ENCODE assay signal across 10 mouse cellular contexts in the genomic region with DNA sequence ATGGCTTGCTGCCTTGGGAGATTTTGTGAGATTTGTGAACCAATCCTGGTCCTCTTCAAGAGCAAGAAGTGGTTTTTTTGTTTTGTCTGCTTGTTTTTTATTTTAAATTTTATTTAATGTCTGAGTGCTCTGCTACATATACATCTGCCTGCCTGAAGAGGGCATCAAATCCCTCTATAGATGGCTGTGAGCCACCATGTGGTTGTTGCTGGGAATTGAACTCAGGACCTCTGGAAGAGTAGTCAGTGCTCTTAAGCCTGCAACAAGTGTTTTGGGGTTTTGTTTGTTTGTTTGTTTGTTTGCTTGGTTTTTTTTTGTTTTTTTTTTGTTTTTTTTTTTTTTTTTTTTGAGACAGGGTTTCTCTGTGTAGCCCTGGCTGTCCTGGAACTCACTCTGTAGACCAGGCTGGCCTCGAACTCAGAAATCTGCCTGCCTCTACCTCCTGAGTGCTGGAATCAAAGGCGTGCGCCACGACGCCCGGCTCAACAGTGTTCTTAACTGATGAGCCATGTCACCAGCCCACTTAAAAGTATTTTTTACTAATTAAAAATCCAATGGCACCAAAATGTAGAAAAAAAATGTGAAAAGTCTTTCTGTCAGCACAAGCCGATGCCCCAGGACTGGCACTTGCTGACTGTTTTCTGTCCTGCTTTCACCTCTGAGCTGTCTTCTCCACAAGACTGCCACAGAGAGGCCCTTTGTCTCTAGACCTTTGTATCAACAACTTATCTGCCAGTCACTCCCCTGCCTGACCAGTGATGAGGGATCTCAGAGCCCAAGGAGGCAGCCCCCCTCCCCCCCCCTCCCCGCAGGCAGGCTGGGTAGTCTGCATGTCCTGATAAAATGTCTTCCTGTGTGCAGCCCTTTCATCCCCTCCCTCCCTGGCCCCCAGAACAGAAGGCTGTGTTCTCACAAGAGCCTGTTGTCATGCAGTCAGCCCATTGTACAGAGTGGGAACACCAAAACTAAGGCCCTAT. TPM values are rescaled to one million over a fixed set of nuclear protein-coding genes. Genes with fewer than 3 reads are reported as not detected.
DNase-seq lines count a peak whose midpoint lies in the region; ATAC-seq and TF ChIP-seq lines count a peak whose summit lies in the region.
"Had no signal": no experiment of that assay in that cellular context is flagged by ENCODE, and none has a peak within 500 bp of the region (broad histone marks: within the 10 kb centered on the region; RNA-seq: fewer than 3 reads in every experiment).

No protein-coding gene starts in this region.

- no peak overlapping the region for H3K4me2 ChIP-seq in intestine, embryonic 16.5 days (ENCODE audit: low read depth, low read length)
- H3K4me2 ChIP-seq in intestine, embryonic 15.5 days (replicated peaks), result no peak overlapping the region
- peak overlapping the region; percentile 85; the same call in 1 of the 2 replicates for H3K4me2 ChIP-seq in hindbrain, postnatal 0 days (ENCODE audit: low read depth, low read length)
- H3K4me2 ChIP-seq in neural tube, embryonic 12.5 days (replicated peaks), result peak overlapping the region; percentile 69

- H3K27ac ChIP-seq in intestine, embryonic 16.5 days (ENCODE audit: low read length), result no peak overlapping the region
- no peak overlapping the region for H3K27ac ChIP-seq in intestine, embryonic 15.5 days
- peak overlapping the region; percentile 46 for H3K27ac ChIP-seq in MEL (ENCODE audit: control insufficient read depth, low read depth, low read length)
- no peak overlapping the region for H3K27ac ChIP-seq in hindbrain, postnatal 0 days
- H3K27ac ChIP-seq in neural tube, embryonic 12.5 days, result no peak overlapping the region

- peak; percentile 85 for DNase-seq in MEL (ENCODE audit: low read depth, low spot score)
- peak; percentile 66 for DNase-seq in hindbrain, postnatal 0 days (ENCODE audit: low spot score)
- DNase-seq in adrenal gland, postnatal 25 days, result no peak
- no peak for DNase-seq in cerebellum, postnatal 4 days (ENCODE audit: low spot score in 2 of 2)
- DNase-seq: heart, postnatal 4 days; lung, postnatal 10 days had no signal

- H3K36me3 ChIP-seq in intestine, embryonic 16.5 days (ENCODE audit: control insufficient read depth, insufficient read depth, low read length), result no peaks in the 10 kb centered on the region
- no peaks in the 10 kb centered on the region for H3K36me3 ChIP-seq in intestine, embryonic 15.5 days
- H3K36me3 ChIP-seq in MEL (ENCODE audit: control insufficient read depth in 1 of 2, insufficient read depth in 2 of 2, low read length in 2 of 2), result peaks cover 0 to 12% of the 10 kb centered on the region in 2 experiments; a peak in 2 of 4 replicates
- H3K36me3 ChIP-seq in hindbrain, postnatal 0 days (ENCODE audit: insufficient read depth, low read length), result peaks cover 31% of the 10 kb centered on the region
- peaks cover 42% of the 10 kb centered on the region for H3K36me3 ChIP-seq in neural tube, embryonic 12.5 days

- H3K9ac ChIP-seq in intestine, embryonic 16.5 days (ENCODE audit: low read depth, low read length), result no peak overlapping the region
- H3K9ac ChIP-seq in intestine, embryonic 15.5 days, result no peak overlapping the region
- H3K9ac ChIP-seq in MEL (ENCODE audit: control insufficient read depth, low read depth, low read length, poor library complexity, severe bottlenecking), result 0 out of 2 replicates have a peak overlapping the region, but pooled peaks have one; percentile 7
- no peak overlapping the region for H3K9ac ChIP-seq in hindbrain, postnatal 0 days (replicated peaks; ENCODE audit: low read length)
- peak overlapping the region; percentile 33; the same call in 1 of the 2 replicates for H3K9ac ChIP-seq in neural tube, embryonic 12.5 days

- 0 out of 2 replicates have a peak, but pooled peaks have one; percentile 27 for ATAC-seq in intestine, embryonic 16.5 days
- ATAC-seq in intestine, embryonic 15.5 days, result no peak
- ATAC-seq in hindbrain, postnatal 0 days, result no peak
- no peak for ATAC-seq in neural tube, embryonic 12.5 days (ENCODE audit: low FRiP score, low read depth)
- ATAC-seq in activated CD4-positive, CD25-positive, alpha-beta regulatory T cell, adult 4 months, result no peak

- TF ChIP-seq CTCF in MEL (IDR thresholded peaks at IDR 0.05 in 2 of 3, conservative IDR thresholded peaks at IDR 0.05 in 1 of 3; ENCODE audit: control insufficient read depth in 1 of 3, insufficient read depth in 1 of 3, low read depth in 2 of 3, low read length in 3 of 3, poor library complexity in 1 of 3, severe bottlenecking in 1 of 3), result peak; percentile 54 to 92 (median 58)
- peak; percentile 67 for TF ChIP-seq CTCF in hindbrain, postnatal 0 days (IDR thresholded peaks at IDR 0.05; ENCODE audit: low read depth)

- H3K79me2 ChIP-seq in MEL (ENCODE audit: control insufficient read depth, insufficient read depth, low read length, poor library complexity), result no peaks in the 10 kb centered on the region

- WGBS in intestine, embryonic 16.5 days, result 82% methylated on average over 8 of the region's 8 CpGs
- WGBS in intestine, embryonic 15.5 days, result 75% methylated on average over 8 of the region's 8 CpGs
- 65% methylated on average over 8 of the region's 8 CpGs for WGBS in hindbrain, postnatal 0 days
- WGBS in neural tube, embryonic 12.5 days, result 83% methylated on average over 8 of the region's 8 CpGs

- no peaks in the 10 kb centered on the region for H3K9me3 ChIP-seq in intestine, embryonic 16.5 days (ENCODE audit: control insufficient read depth, low read length)
- no peaks in the 10 kb centered on the region for H3K9me3 ChIP-seq in intestine, embryonic 15.5 days
- no peaks in the 10 kb centered on the region for H3K9me3 ChIP-seq in MEL (replicated peaks; ENCODE audit: insufficient read depth, low read length)
- H3K9me3 ChIP-seq in hindbrain, postnatal 0 days (ENCODE audit: low read length), result no peaks in the 10 kb centered on the region
- no peaks in the 10 kb centered on the region for H3K9me3 ChIP-seq in neural tube, embryonic 12.5 days

- no peak overlapping the region for H3K4me3 ChIP-seq in intestine, embryonic 16.5 days (ENCODE audit: low read length)
- no peak overlapping the region for H3K4me3 ChIP-seq in intestine, embryonic 15.5 days (replicated peaks)
- H3K4me3 ChIP-seq in MEL (ENCODE audit: control insufficient read depth in 1 of 2, insufficient read depth in 1 of 2, low read depth in 2 of 2, low read length in 2 of 2), result no peak overlapping the region
- peak overlapping the region; percentile 6; the same call in 1 of the 2 replicates for H3K4me3 ChIP-seq in hindbrain, postnatal 0 days (ENCODE audit: low read length)
- no peak overlapping the region for H3K4me3 ChIP-seq in neural tube, embryonic 12.5 days

- H3K4me1 ChIP-seq in intestine, embryonic 16.5 days (ENCODE audit: control insufficient read depth, insufficient read depth, low read length), result peaks cover 11% of the 10 kb centered on the region
- H3K4me1 ChIP-seq in intestine, embryonic 15.5 days (replicated peaks), result peaks cover 6% of the 10 kb centered on the region
- H3K4me1 ChIP-seq in MEL (ENCODE audit: control insufficient read depth in 1 of 2, insufficient read depth in 2 of 2, low read length in 2 of 2), result peaks cover 0 to 25% of the 10 kb centered on the region in 2 experiments; a peak in 3 of 4 replicates
- peaks cover 8% of the 10 kb centered on the region; the same call in 1 of the 2 replicates for H3K4me1 ChIP-seq in hindbrain, postnatal 0 days (ENCODE audit: insufficient read depth, low read length)
- H3K4me1 ChIP-seq in neural tube, embryonic 12.5 days, result peaks cover 14% of the 10 kb centered on the region

- H3K27me3 ChIP-seq in intestine, embryonic 16.5 days (replicated peaks; ENCODE audit: control insufficient read depth, insufficient read depth, low read length), result peaks cover 30% of the 10 kb centered on the region
- peaks cover 32% of the 10 kb centered on the region for H3K27me3 ChIP-seq in intestine, embryonic 15.5 days (replicated peaks)
- H3K27me3 ChIP-seq in MEL (ENCODE audit: control insufficient read depth in 1 of 2, insufficient read depth in 2 of 2, low read length in 2 of 2), result no peaks in the 10 kb centered on the region
- no peaks in the 10 kb centered on the region for H3K27me3 ChIP-seq in hindbrain, postnatal 0 days (ENCODE audit: insufficient read depth, low read length)
- H3K27me3 ChIP-seq in neural tube, embryonic 12.5 days (replicated peaks), result no peaks in the 10 kb centered on the region

- no peak for TF ChIP-seq POLR2A in MEL (IDR thresholded peaks at IDR 0.05; ENCODE audit: control insufficient read depth in 1 of 2, insufficient read depth in 1 of 2, low read depth in 1 of 2, low read length in 2 of 2, poor library complexity in 1 of 2)

- peak; percentile 45 for TF ChIP-seq RAD21 in MEL (IDR thresholded peaks at IDR 0.05; ENCODE audit: low read depth, low read length)

- TF ChIP-seq EP300 in MEL (IDR thresholded peaks at IDR 0.05; ENCODE audit: low read depth in 1 of 2, low read length in 2 of 2), result peak; percentile 41 to 68; a peak in 3 of 4 replicates

RNA-seq across cellular contexts. Expression of gene Tubb3, which starts 5.0 kb away (rescaled TPM):
- polyA plus RNA-seq in intestine, embryonic 16.5 days (2015; fragmentation: Nextera tagmentation; extraction: Ambion mirVana), result 45.6 and 52.6 TPM in 2 replicates
- polyA plus RNA-seq in intestine, embryonic 15.5 days (2015; fragmentation: Nextera tagmentation; extraction: Ambion mirVana), result 59.1 and 63.8 TPM in 2 replicates
- 0.69 TPM in 2 replicates for total RNA-seq in MEL (2012; rRNA removed)
- 1 to 10 TPM in 1 of 2 experiments, not detected in 1; 1.4 TPM for polyA plus RNA-seq in MEL (2012; ENCODE audit: insufficient read depth in 1 of 2, insufficient read length in 2 of 2, low read depth in 1 of 2, low replicate concordance in 2 of 2, missing spikeins in 1 of 2)
- total RNA-seq in hindbrain, postnatal 0 days (2014; rRNA removed), result 3,792 and 3,923 TPM in 2 replicates
- polyA plus RNA-seq in hindbrain, postnatal 0 days (2015; fragmentation: Nextera tagmentation; extraction: Ambion mirVana), result 1,431 and 1,610 TPM in 2 replicates
- polyA plus RNA-seq in neural tube, embryonic 12.5 days (2016; fragmentation: Nextera tagmentation; extraction: Ambion mirVana), result 1,217 and 1,244 TPM in 2 replicates
- total RNA-seq in adrenal gland, postnatal 25 days (2021), result 1.7 and 2.8 TPM in 2 replicates
- polyA plus RNA-seq in activated CD4-positive, CD25-positive, alpha-beta regulatory T cell, adult 4 months (2017; shearing (Covaris generic)), result under 1 TPM; 0.53 to 0.68 TPM

RNA-seq across cellular contexts. Expression of gene Def8, which starts 7.1 kb away (rescaled TPM):
- polyA plus RNA-seq in intestine, embryonic 16.5 days (2015; fragmentation: Nextera tagmentation; extraction: Ambion mirVana), result 26.5 and 27.4 TPM in 2 replicates
- polyA plus RNA-seq in intestine, embryonic 15.5 days (2015; fragmentation: Nextera tagmentation; extraction: Ambion mirVana), result 26.0 and 26.4 TPM in 2 replicates
- 23.8 and 26.0 TPM in 2 replicates for total RNA-seq in MEL (2012; rRNA removed)
- polyA plus RNA-seq in MEL (2012; ENCODE audit: insufficient read depth in 1 of 2, insufficient read length in 2 of 2, low read depth in 1 of 2, low replicate concordance in 2 of 2, missing spikeins in 1 of 2), result 10 to 100 TPM in 1 of 2 experiments, not detected in 1; 34.0 TPM
- 46.3 and 62.7 TPM in 2 replicates for total RNA-seq in hindbrain, postnatal 0 days (2014; rRNA removed)
- 37.9 and 38.8 TPM in 2 replicates for polyA plus RNA-seq in hindbrain, postnatal 0 days (2015; fragmentation: Nextera tagmentation; extraction: Ambion mirVana)
- polyA plus RNA-seq in neural tube, embryonic 12.5 days (2016; fragmentation: Nextera tagmentation; extraction: Ambion mirVana), result 43.2 and 45.1 TPM in 2 replicates
- 19.1 and 29.4 TPM in 2 replicates for total RNA-seq in adrenal gland, postnatal 25 days (2021)
- polyA plus RNA-seq in activated CD4-positive, CD25-positive, alpha-beta regulatory T cell, adult 4 months (2017; shearing (Covaris generic)), result 10 to 100 TPM in 1 of 2 experiments, 1 to 10 TPM in 1; 5.6 to 11.1 TPM

RNA-seq across cellular contexts. Expression of gene Mc1r, which starts 9.3 kb away (rescaled TPM):
- polyA plus RNA-seq in intestine, embryonic 16.5 days (2015; fragmentation: Nextera tagmentation; extraction: Ambion mirVana), result not detected in 2 replicates
- 0.04 TPM in 1 of 2 replicates, not detected in the other for polyA plus RNA-seq in intestine, embryonic 15.5 days (2015; fragmentation: Nextera tagmentation; extraction: Ambion mirVana)
- 0.31 and 0.36 TPM in 2 replicates for total RNA-seq in MEL (2012; rRNA removed)
- under 1 TPM in 1 of 2 experiments, not detected in 1; 0.45 TPM for polyA plus RNA-seq in MEL (2012; ENCODE audit: insufficient read depth in 1 of 2, insufficient read length in 2 of 2, low read depth in 1 of 2, low replicate concordance in 2 of 2, missing spikeins in 1 of 2)
- total RNA-seq in hindbrain, postnatal 0 days (2014; rRNA removed), result not detected in 2 replicates
- polyA plus RNA-seq in hindbrain, postnatal 0 days (2015; fragmentation: Nextera tagmentation; extraction: Ambion mirVana), result 0.05 and 0.08 TPM in 2 replicates
- polyA plus RNA-seq in neural tube, embryonic 12.5 days (2016; fragmentation: Nextera tagmentation; extraction: Ambion mirVana), result 0.10 and 0.18 TPM in 2 replicates
- not detected in 2 replicates for total RNA-seq in adrenal gland, postnatal 25 days (2021)
- not detected for polyA plus RNA-seq in activated CD4-positive, CD25-positive, alpha-beta regulatory T cell, adult 4 months (2017; shearing (Covaris generic))
- total RNA-seq: heart, postnatal 4 days had no signal

RNA-seq across cellular contexts. Expression of gene Tcf25, which starts 42.7 kb away (rescaled TPM):
- 155 and 161 TPM in 2 replicates for polyA plus RNA-seq in intestine, embryonic 16.5 days (2015; fragmentation: Nextera tagmentation; extraction: Ambion mirVana)
- 147 and 170 TPM in 2 replicates for polyA plus RNA-seq in intestine, embryonic 15.5 days (2015; fragmentation: Nextera tagmentation; extraction: Ambion mirVana)
- 107 TPM in 2 replicates for total RNA-seq in MEL (2012; rRNA removed)
- 100 to 1,000 TPM in 1 of 2 experiments, not detected in 1; 327 TPM for polyA plus RNA-seq in MEL (2012; ENCODE audit: insufficient read depth in 1 of 2, insufficient read length in 2 of 2, low read depth in 1 of 2, low replicate concordance in 2 of 2, missing spikeins in 1 of 2)
- total RNA-seq in hindbrain, postnatal 0 days (2014; rRNA removed), result 540 and 551 TPM in 2 replicates
- 407 and 411 TPM in 2 replicates for polyA plus RNA-seq in hindbrain, postnatal 0 days (2015; fragmentation: Nextera tagmentation; extraction: Ambion mirVana)
- 225 and 278 TPM in 2 replicates for polyA plus RNA-seq in neural tube, embryonic 12.5 days (2016; fragmentation: Nextera tagmentation; extraction: Ambion mirVana)
- total RNA-seq in adrenal gland, postnatal 25 days (2021), result 203 and 237 TPM in 2 replicates
- 10 to 100 TPM; 84.9 to 92.3 TPM for polyA plus RNA-seq in activated CD4-positive, CD25-positive, alpha-beta regulatory T cell, adult 4 months (2017; shearing (Covaris generic))

Comparison
In these comparisons a context has a peak if more than half of its experiments do, and no peak if none do; other contexts are left out.
1. H3K4me2 ChIP-seq: peak in hindbrain, postnatal 0 days (single experiment) and neural tube, embryonic 12.5 days (single experiment); none in intestine, embryonic 16.5 days (single experiment) and intestine, embryonic 15.5 days (single experiment).
2. H3K9ac ChIP-seq: peak in MEL (single experiment) and neural tube, embryonic 12.5 days (single experiment); none in intestine, embryonic 16.5 days (single experiment), intestine, embryonic 15.5 days (single experiment) and hindbrain, postnatal 0 days (single experiment).
3. DNase-seq: peak in MEL (single experiment) and hindbrain, postnatal 0 days (single experiment); none in adrenal gland, postnatal 25 days (single experiment) and cerebellum, postnatal 4 days (0 of 2).
4. RNA of gene Tubb3, which starts 5.0 kb away (polyA plus RNA-seq): 1,431 to 1,610 TPM in hindbrain, postnatal 0 days, 1,217 to 1,244 TPM in neural tube, embryonic 12.5 days, 59.1 to 63.8 TPM in intestine, embryonic 15.5 days and 45.6 to 52.6 TPM in intestine, embryonic 16.5 days; 1.4 TPM in MEL and 0.53 to 0.68 TPM in activated CD4-positive, CD25-positive, alpha-beta regulatory T cell, adult 4 months; every median in the first group is over 10 times any median in the second.